Mouse (Mus musculus) mouse embryonic stem cell (cell line): ENCODE measurements around the gene Cldn20.

ENCODE experiments used
- in situ Hi-C, 2 experiments: fragments of 300-500 bp; cut with MboI; formaldehyde crosslinking; loops; 1 replicate in 1 of 2; 3 replicates in 1 of 2; pipeline ENCODE4 v1.14.3; 2019 to 2020; ENCODE audit warnings: low sequenced_read_pairs in 2 of 2, low pct_unique_long_range_greater_than_20kb in 1 of 2, mixed read lengths in 1 of 2; ENCODE audit not compliant: unreplicated experiment in 1 of 2

Cldn20 gene

DNA sequence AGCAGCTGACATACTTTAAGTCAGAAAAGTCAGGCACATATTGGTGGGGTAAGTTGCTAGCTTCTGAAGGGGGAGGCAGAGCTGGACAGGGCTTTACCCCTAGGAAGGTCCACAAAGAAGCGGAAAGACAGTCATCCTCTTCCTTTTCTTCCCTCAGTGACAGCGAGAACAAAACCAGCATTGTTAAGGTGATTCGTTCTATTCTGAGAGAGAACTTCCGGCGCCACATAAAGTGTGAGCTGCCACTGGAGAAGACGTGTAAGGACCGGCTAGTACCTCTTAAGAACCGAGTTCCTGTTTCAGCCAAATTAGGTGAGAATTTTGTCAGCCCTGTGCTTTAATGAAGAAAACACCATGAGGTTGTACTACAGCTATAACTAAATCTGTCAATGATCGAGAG lies 15.9 kb upstream of the Cldn20 start:
- in situ Hi-C loops: no loop called here

DNA sequence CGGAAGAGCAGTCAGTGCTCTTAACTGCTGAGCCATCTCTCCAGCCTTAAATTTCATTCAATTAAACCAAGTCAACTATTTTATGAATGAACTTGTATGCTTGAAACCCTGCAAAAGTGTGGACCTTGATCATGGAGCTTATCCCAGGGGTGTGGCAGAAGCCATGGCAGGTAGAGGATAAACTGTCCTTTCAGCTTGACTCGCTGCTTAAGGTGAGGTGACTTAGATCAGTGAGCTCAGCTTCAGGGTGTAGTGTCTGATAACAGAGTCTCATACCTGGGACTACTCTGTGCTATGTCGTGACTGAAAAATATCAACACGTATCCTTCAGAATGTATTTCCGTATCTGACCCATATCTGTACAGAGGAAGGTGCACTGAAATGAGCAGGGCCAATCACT lies 12.0 kb upstream of the Cldn20 start:
- in situ Hi-C loops: no loop called here

GRCm38 (mm10) chr17:3527841-3528471 lies 4.4 kb upstream of the Cldn20 start:
- in situ Hi-C loops: no loop called here

DNA sequence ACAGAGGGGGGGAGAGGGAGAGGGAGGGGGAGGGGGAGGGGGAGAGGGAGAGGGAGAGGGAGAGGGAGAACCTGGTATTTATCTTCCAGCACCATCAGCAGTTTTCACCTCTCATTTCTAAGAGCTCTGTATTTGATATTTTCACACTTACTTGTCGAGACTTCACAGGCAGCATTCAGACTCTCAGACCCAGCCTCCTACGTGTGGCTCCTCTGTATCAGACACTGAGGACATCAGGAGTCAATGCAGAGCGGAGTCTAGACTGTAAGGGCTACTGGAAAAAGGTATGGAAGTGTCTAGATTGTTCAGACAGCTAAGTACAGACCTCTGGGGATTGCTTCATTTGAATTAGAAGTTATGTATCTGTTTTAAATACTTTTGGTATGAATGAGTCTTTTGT lies 2.8 kb upstream of the Cldn20 start:
- in situ Hi-C loops: no loop called here

- in situ Hi-C loops: no loop called here
Measured at GRCm38 (mm10) chr17:3530549-3530948, 1.8 kb upstream of the Cldn20 start.

GRCm38 (mm10) chr17:3531641-3532040 lies 713 bp upstream of the Cldn20 start:
- in situ Hi-C loops: no loop called here

DNA sequence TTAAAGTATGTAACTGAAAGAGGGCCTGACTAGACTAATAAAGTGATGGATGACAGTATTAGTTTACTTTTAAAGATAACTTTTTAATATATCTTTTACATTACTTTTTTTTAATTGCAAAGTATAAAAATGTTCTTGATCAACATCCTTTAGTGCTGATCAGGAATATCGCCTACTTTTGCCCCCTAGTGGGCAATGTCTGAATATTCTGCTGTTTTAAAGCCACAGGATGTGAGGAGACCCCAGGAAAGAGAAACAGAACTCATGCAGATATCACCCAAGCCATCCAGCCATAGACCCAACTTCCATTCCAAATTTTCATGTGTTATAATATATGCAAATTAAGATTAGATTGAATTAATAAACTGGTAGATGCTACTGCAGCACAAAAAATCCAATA lies 1.1 kb downstream of the Cldn20 start:
- in situ Hi-C loops: no loop called here

DNA sequence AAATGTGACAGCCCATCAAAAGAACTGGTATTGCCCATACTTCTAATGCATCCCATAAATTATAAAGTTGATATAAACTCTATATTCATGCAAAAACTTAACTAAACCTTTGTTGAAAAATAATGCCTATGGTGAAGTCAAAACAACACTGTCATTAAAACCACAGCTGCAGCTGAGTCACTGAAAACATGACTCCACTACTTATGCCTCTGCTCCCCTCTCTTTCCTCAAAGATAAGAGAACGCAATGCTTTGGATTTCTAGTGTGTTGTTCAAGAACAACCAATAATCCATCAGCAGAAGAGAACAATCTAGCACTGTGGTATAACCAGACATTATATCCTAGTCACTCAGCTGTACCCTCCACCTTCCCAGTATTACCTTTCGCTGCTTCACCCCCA lies 8.0 kb downstream of the Cldn20 start:
- in situ Hi-C loops: no loop called here

DNA sequence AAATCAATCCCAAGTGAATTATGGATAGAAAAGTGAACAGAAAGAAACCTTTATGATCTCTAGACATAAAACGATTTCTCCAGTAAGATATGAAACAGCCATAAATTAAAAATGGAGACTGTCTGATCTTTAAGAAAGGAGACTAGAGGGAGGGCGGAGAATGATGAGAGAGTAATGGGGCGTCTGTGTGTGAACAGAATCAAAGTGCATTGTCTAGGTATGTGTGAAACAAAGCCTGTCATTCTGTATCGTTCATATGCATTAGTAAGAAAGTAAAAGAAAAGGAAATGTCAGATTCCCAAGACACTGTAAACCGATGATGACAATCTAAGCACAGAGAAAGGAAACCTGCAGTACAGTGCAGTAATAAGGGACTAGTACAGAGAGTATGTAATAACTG lies 8.7 kb downstream of the Cldn20 start:
- in situ Hi-C loops: no loop called here

DNA sequence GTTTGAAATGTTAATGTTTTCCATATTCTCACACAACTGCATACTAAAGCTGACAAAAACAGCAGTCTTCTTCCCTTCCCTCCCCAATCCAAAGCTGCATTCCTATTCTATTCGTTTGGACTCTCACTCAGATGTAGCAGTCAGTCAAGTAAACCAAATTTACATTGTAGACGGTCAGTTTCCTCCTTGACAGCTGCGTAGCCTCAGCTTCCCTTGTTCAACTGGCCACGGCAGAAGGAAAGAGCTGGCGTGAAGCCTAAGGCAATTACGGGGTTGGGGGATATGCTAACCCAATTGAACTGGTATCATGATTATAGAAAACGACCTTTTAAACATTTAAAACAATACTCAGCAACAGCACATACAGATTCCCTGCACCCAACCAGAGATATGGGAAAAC lies 15.4 kb downstream of the Cldn20 start:
- in situ Hi-C loops: no loop called here

DNA sequence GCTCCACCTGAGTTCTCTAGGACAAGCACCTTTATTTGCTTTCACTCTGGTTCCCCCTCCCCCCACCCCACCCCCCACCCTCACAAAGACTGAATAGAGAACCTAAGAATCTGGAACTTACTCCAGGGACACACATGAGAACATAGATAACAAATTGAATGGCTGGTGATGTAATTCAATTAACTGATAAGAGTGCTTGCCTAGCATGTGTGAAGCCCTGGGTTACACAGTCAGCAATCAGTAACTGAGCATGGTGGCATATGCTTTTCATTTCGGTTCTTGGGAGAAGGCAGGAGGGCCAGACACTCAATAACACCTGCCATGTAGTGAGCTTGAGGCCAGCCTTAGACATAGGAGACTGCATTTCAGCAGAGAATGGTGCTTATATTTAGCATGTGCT lies 23.9 kb downstream of the Cldn20 start:
- in situ Hi-C loops: no loop called here

- in situ Hi-C loops: no loop called here
Measured at GRCm38 (mm10) chr17:3557331-3558311, 25.3 kb downstream of the Cldn20 start, which contains the start of gene Tfb1m. Gene Tfb1m (minus strand): TSS chr17:3557781.

DNA sequence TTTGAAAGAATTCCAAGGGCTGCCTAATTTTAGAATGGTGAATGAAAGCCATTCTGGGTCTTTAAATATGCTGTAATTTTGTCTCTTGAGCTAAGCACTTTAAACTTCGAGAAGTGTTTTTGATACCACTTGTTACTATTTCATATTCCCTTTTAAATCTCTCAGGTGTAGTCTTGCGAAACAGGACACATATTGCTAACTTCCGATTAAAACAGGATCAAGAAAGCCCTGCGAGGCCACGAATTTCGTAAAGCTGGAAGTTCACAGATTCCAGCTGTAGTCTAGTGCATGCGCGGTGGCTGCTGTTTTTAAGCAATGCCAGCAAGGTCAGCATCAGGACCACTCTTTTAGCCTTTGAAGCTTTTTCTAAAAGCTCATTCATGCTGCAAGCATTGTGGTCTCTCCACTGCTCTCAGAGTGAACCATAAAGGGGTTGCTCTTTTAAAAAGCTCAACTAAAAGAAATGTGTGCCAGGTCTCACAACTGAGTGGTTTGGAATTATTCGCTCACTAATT lies 26.1 kb downstream of the Cldn20 start:
- in situ Hi-C loops: no loop called here

DNA sequence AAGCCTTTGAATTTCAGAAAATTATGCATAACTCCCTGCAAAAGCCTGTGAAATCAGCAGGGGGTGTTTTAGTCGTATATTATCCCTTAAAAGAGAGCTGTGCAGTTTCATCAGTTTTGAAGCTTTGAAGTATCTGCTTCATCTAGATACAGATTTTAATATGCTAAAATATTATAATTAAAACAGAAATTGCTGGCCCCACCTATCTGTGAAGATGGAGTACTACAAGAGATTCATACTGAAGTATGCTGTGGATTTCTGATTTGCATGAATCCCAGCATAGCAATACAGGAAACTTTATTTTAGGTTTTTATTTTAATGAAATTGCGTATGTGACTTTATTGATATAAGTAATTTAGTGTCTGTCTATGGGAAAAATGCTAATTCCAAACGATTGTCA lies 28.2 kb downstream of the Cldn20 start:
- in situ Hi-C loops: no loop called here

- in situ Hi-C loops: no loop called here
Measured at GRCm38 (mm10) chr17:3562405-3562804, 30.1 kb downstream of the Cldn20 start.

- in situ Hi-C loops: no loop called here
Measured at GRCm38 (mm10) chr17:3570876-3571275, 38.5 kb downstream of the Cldn20 start.
